Mouse (Mus musculus): Measurements from ENCODE around the gene Ccdc66. TPM values are rescaled to one million over a fixed set of nuclear protein-coding genes. Genes with fewer than 3 reads are reported as not detected.

Ccdc66 gene
- polyA plus RNA-seq, 1 experiment from 2014 or later, result 8.5 TPM

DNA sequence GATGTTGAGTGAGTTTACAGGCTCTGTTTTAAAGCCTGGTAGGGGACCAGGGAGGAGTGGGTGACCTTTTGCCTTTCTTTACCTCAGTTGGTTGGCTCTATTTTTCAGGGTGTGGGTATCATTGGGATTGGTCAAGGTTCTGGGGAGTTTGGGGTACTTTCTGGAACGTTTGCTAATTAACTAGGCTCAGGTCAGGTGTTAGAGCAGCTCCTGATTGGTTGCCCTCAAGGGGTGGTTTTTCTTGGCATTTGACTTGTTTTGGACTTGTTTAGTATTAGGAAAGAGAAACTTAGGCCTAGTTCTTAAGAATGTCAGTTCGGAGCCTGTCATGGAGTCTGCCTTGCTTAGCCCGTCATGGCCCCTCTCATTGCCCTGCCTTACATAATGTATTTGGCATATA is 71.4 kb downstream of the Ccdc66 start:
- H3K9ac ChIP-seq, result no peak overlapping the region
- WGBS, result 84% methylated on average over 3 of the region's 3 CpGs
- no peak overlapping the region for H3K4me2 ChIP-seq

DNA sequence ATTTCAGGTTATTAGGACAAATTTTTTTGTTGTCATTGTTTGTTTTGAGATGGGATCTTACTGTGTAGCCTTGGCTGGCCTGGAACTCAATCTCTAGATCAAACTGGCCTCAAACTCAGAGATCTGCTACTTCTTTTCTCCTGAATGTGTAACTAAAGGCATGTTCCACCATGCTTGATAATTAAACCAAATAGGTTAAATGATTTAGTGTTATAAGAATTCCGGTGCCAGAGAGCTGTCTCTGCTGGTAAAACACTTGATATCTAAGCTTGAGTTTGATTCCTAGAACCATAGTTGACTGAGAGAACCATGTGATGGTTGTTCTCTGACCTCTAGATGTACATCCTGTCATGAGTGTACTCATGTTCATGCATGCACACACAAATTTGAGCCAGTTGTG is 72.1 kb downstream of the Ccdc66 start:
- Histone ChIP-seq H3K9me3 (replicated peaks) (no peaks in the 10 kb centered on the region), H3K4me1 (replicated peaks) (no peaks in the 10 kb centered on the region), H3K36me3 (peaks cover 33% of the 10 kb centered on the region), H3K4me2 (no peak overlapping the region), H3K27ac (ENCODE audit: poor library complexity, severe bottlenecking) (no peak overlapping the region), H3K9ac (no peak overlapping the region), H3K27me3 (replicated peaks) (no peaks in the 10 kb centered on the region), H3K4me3 (no peak overlapping the region)
- no peak for ATAC-seq (ENCODE audit: insufficient number of reproducible peaks, low FRiP score)
- WGBS, result 81% methylated on average over 1 of the region's 1 CpGs

More for the DNA sequence above, 71.4 kb downstream of the Ccdc66 start:
- Histone ChIP-seq H3K9me3 (replicated peaks) (no peaks in the 10 kb centered on the region), H3K4me1 (replicated peaks) (no peaks in the 10 kb centered on the region), H3K36me3 (peaks cover 31% of the 10 kb centered on the region), H3K4me3 (no peak overlapping the region), H3K27ac (ENCODE audit: poor library complexity, severe bottlenecking) (no peak overlapping the region), H3K27me3 (replicated peaks) (no peaks in the 10 kb centered on the region)
- no peak for ATAC-seq (ENCODE audit: insufficient number of reproducible peaks, low FRiP score)

DNA sequence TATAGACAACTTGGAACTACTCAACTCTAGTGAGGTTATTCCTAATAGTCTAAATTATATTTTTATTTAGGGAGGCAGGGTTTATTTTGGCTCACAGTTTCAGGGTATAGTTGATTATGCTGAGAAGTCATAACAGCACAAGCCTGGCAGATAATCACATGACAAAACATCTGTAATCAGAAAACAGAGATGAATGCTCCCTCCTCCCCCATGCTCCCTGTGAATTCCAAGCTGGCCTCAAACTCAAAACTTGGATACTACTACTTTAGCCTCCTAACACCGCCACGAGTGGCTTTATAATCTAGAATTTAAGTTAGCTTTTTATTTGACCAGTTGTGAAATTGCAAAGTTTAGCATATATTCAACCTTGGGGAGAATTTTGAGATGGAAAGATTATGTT is 76.2 kb downstream of the Ccdc66 start:
- H3K36me3 ChIP-seq, result peaks cover 28% of the 10 kb centered on the region
- WGBS, result 97% methylated on average over 2 of the region's 2 CpGs
- no peaks in the 10 kb centered on the region for H3K4me1 ChIP-seq (replicated peaks)
- no peak overlapping the region for H3K4me2 ChIP-seq
- H3K9me3 ChIP-seq (replicated peaks), result peaks cover 7% of the 10 kb centered on the region
- H3K9ac ChIP-seq, result no peak overlapping the region
- no peak for ATAC-seq (ENCODE audit: insufficient number of reproducible peaks, low FRiP score)
- H3K27ac ChIP-seq (ENCODE audit: poor library complexity, severe bottlenecking), result no peak overlapping the region
- H3K27me3 ChIP-seq (replicated peaks), result no peaks in the 10 kb centered on the region
- no peak overlapping the region for H3K4me3 ChIP-seq

Other genes with a start within 250 kb of the Ccdc66 start
- 13.1 and 14.5 TPM in 2 replicates for gene Fam208a, start 79.6 kb downstream of the Ccdc66 start, polyA plus RNA-seq (2016; fragmentation: Nextera tagmentation; extraction: Ambion mirVana)
- gene Erc2, start 114.0 kb upstream of the Ccdc66 start, polyA plus RNA-seq (2016; fragmentation: Nextera tagmentation; extraction: Ambion mirVana), result 3.9 and 4.3 TPM in 2 replicates

Measured in heart, embryonic 12.5 days (tissue).